Mouse (Mus musculus) layer of hippocampus, adult 8-10 months (tissue): ENCODE results near the gene Adam11. TPM values are rescaled to one million over a fixed set of nuclear protein-coding genes. Genes with fewer than 3 reads are reported as not detected.

Source experiments
- DNase-seq, 2 experiments: peaks; one replicate each; pipeline ENCODE4 v3.0.0; 2022; ENCODE audit warnings: low spot score in 2 of 2
- total RNA-seq, 4 experiments: library from RNA; stranded (reverse); gene quantifications; 2 replicates each; pipeline ENCODE4 v1.2.4; 2022

Gene Adam11
- total RNA-seq, 4 experiments from 2014 or later = 168 to 220 (median 192) TPM

- no peak for DNase-seq
These were observed 65.2 kb downstream of the Adam11 start for GRCm38 (mm10) chr11:102826476-102826875.

- DNase-seq = no peak
These were observed 65.9 kb downstream of the Adam11 start for GRCm38 (mm10) chr11:102827097-102827496.

Other genes starting within 250 kb of the Adam11 start
- gene Gpatch8, start 205.0 kb upstream of the Adam11 start, total RNA-seq = 10 to 100 TPM; 49.2 to 66.6 (median 52.9) TPM
- 1 to 10 TPM in 3 of 4 experiments, under 1 TPM in 1; 0.93 to 2.8 (median 1.6) TPM for gene Gm11627, start 182.0 kb upstream of the Adam11 start, total RNA-seq
- gene Fzd2, start 157.0 kb upstream of the Adam11 start, total RNA-seq = 1 to 10 TPM; 5.9 to 7.3 (median 6.1) TPM
- gene Meioc, start 97.7 kb upstream of the Adam11 start, total RNA-seq = not detected
- gene Ccdc43, start 63.7 kb upstream of the Adam11 start, total RNA-seq = 10 to 100 TPM; 29.3 to 32.2 (median 30.1) TPM
- gene Gjc1, start 58.3 kb downstream of the Adam11 start, total RNA-seq = 1 to 10 TPM; 4.0 to 4.7 (median 4.1) TPM
- gene Higd1b, start 74.4 kb downstream of the Adam11 start, total RNA-seq = 1 to 10 TPM; 5.1 to 7.3 (median 6.2) TPM
- 100 to 1,000 TPM; 123 to 142 (median 133) TPM for gene Eftud2, start 119.5 kb downstream of the Adam11 start, total RNA-seq
- 1 to 10 TPM; 1.5 to 3.2 (median 1.9) TPM for gene Ccdc103, start 119.8 kb downstream of the Adam11 start, total RNA-seq
- gene Fam187a, start 123.7 kb downstream of the Adam11 start, total RNA-seq = under 1 TPM in 1 of 4 experiments, not detected in 3; 0.33 TPM
- 1,000 to 10,000 TPM in 2 of 4 experiments, 100 to 1,000 TPM in 2; 331 to 2,605 (median 1,138) TPM for gene Gfap, start 139.5 kb downstream of the Adam11 start, total RNA-seq
- gene Kif18b, start 163.7 kb downstream of the Adam11 start, total RNA-seq = under 1 TPM in 3 of 4 experiments, not detected in 1; 0.14 to 0.29 (median 0.23) TPM
- gene C1ql1, start 185.2 kb downstream of the Adam11 start, total RNA-seq = 10 to 100 TPM; 13.9 to 19.7 (median 16.6) TPM